Mouse (Mus musculus): ENCODE results near the gene Syngr2.

DNA sequence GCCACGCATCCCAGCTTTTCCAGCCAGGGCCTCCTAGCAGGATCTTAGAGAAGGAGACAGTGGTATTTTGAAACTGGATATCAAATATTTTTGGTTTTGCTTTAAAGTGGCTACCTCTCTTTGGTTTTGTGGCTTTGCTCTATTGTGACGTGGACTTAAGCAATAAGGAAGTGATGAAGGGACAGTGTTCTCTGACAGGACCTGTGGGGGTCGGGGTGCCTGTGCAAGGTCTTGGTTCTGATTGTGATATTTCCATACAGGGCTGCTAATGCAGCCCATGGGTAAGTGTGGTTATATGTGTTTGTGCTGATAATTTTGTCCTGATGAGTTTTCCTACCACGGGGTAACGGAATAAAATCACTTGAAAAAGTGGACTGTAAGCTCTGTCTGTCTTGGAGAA is 45.9 kb downstream of the Syngr2 start:
- no peak for TF ChIP-seq CTCF (IDR thresholded peaks at IDR 0.05; ENCODE audit: low read depth)
- TF ChIP-seq EP300 (IDR thresholded peaks at IDR 0.05; ENCODE audit: low read depth) = no peak
